Mouse (Mus musculus): ENCODE measurements at regions not wholly inside any gene's neighbourhood (a gene's known extent, or its start where the extent isn't known, plus 50 kb on each side); places are given as distances from the start of the nearest gene placed in this dataset.

DNA sequence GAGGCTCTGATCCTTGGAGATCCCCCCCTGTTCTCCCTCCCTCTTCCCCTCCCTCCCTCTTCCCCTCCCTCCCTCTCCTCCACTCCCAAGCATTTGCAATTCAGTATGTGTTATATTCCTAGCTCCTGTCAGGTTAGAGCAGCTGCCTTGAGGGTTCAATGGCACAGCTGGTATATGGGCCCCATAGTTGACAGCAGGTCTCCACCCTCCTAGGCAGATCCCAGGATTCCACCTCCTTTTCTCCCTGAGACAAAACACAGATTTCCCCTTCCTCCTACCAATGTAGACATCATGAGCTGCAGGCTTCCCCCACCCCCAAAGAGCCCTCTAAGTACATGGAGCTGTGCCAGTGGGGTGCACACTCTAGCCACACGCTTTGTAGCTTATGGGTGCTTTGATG is 137.8 kb downstream of the Unc5cl start:
- DNase-seq: no peak

DNA sequence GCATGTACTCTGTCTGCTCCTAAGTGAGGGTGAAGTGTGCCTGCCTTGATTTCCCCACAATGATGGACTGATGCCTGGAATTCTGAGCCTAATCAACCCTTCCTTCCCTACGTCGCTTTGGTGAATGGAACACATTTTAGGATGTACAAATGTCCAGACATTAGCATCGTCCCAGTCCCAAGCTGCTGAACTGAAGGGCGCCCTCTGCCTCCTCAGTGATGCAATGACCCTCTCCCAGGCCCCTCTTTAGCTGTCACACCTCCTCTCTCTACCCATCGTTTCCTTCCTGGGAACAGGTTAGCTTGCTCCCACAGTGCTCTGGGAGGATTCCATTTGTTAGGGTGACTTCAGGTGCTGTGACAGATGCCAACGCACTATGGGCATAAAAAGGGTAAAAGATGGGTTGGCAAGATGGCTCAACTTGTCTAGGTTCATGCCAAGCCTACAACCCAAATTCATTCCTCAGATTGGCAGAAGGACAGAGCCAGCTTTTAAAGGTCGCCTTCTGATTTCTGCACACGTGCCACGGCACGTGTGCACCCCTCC is 140.8 kb downstream of the Unc5cl start:
- DNase-seq: no peak

GRCm38 (mm10) chr17:48596406-48596805 is 141.7 kb downstream of the Unc5cl start:
- DNase-seq: peak; percentile 64 to 69

GRCm38 (mm10) chr17:48597301-48597700 is 142.6 kb downstream of the Unc5cl start:
- DNase-seq: no peak

DNA sequence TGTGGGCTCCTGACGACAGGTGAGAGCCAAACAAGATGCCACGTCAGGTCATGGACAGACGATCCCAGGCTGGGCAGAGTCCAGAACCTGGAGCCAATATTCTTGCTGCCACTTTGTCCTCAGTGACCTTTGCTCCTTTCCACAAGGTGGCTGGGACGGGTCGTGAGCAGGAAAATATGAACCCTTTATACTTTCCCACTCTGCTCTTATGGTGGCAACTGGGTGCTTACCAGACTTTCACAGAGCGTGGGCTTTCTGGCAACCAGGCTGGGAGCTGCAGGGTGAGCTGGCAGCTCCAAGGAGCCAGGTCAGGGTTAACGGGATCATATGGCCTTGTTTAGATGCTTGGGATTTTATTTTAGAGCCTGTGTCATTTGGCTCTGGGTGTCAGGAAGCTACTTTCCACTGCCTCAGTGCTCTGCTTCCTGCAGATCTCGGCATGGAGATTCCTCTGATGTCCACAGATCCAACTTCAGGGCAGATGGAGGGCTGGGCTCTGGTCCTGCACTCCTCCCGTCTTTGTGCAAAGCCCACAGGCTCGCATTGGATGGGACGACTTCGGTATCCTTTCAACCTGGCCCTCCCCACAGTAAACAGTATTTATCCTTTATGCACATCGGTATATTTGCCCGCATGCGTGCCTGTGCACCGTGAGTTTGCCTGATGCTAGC is 143.9 kb downstream of the Unc5cl start:
- no peak for DNase-seq

DNA sequence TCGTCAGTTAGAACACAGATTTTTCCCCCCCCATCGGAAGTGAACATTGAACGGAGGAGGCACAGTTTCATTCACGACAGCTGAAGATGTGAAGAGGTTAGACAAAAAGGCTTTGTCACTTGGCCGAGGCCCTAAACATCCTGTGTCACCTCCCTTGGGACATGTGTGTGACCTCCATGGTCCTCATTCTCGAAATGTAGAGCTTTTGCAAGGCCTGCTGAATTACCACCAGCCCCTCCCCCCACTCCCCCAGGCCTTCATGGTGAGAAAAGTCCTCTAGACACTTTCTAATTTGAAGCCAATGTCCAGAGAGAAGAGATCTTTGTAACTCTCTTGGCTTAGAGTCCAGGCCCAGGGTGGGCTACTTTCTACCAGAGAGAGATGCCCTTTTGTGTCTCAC is 145.5 kb downstream of the Unc5cl start:
- DNase-seq: no peak

- peak; percentile 73 to 76 for DNase-seq
These were observed 147.9 kb downstream of the Unc5cl start for GRCm38 (mm10) chr17:48602554-48602953.

- DNase-seq: no peak
These were observed 152.1 kb downstream of the Unc5cl start for GRCm38 (mm10) chr17:48606767-48607166.

- no peak for DNase-seq
These were observed 153.6 kb downstream of the Unc5cl start for GRCm38 (mm10) chr17:48608315-48608714.

DNA sequence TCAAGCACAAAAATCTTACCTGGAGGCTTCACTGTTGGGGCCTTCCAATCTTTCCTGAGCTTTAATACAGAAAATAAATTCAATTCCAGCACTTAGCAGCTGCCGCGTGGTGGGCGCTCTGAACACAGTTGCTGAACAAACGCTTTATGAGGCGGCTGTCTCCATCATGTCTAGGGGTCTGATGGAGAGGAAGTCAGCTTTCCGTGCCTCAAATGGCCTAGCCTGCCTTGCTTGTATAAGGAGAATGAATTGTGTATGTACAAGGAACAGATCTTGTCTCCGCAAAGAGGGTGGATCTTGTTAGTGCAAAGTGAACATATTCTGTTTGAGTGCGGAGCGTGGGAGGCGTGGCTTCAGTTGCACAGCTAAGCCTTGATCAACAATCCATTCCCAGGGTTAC is 155.4 kb downstream of the Unc5cl start:
- no peak for DNase-seq

DNA sequence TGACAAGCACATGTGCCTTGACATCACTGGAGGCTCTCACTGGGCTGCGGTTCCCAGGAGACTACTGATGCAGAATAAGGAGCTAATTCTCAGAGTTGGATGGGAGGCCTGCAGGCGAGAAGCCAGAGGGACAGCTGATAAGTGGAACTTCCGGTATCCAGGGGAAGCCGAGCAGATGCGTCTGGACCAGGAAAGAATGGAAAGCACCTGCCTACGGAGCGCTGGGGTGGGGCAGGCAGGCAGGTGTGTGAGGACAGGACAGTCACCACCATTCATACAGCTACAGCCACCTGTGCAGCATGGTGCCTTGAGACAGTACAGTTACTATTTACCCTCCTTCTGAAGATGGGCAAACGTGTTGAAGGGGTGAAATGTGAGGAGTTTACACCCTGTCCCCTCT is 156.1 kb downstream of the Unc5cl start:
- no peak for DNase-seq

GRCm38 (mm10) chr17:48613491-48613890 is 158.8 kb downstream of the Unc5cl start:
- no peak for DNase-seq

- DNase-seq: no peak
These were observed 160.5 kb downstream of the Unc5cl start for GRCm38 (mm10) chr17:48615248-48615647.

DNA sequence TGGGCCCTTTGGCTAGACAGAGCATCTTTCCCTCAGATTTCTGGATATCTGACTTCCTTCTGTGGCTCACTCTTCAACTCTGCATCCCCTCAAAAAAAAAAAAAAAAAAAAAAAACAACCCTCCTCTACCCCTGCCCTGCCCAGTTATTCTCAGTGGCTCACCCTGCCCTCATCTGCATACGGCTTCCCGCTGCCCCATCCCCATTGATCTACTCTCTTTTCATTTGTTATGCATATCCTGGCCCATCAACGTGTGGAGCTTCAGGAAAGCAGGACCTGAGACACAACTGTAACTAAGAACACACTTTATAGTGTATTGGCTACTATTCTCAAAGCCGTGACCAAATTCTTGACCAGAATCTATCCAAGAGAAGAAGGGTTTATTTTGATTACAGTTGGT is 161.5 kb downstream of the Unc5cl start:
- no peak for DNase-seq

DNA sequence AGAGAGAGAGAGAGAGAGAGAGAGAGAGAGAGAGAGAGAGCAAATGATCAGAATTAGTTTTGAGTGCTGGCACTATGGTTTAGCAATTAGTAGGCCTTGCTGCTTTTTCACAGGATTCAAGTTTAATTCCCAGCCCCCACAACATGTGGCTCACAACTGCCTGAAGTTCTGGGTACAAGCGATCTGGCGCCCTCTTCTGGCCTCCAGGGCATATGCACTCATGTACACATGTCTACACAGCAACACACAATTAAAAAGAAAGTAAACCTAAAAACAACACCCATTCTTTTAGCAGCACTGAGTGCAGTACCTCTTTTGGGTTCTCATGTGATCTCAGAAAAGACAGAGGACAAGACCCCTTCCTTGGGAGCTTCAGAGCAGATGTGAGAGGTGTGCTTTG is 166.2 kb downstream of the Unc5cl start:
- DNase-seq: no peak

GRCm38 (mm10) chr17:48621676-48622075 is 167.0 kb downstream of the Unc5cl start:
- DNase-seq: no peak

- DNase-seq: no peak
These were observed 170.2 kb downstream of the Unc5cl start for GRCm38 (mm10) chr17:48624937-48625336.

- DNase-seq: no peak
These were observed 171.3 kb downstream of the Unc5cl start for GRCm38 (mm10) chr17:48625971-48626370.

GRCm38 (mm10) chr17:48639611-48640010 is 184.9 kb downstream of the Unc5cl start:
- DNase-seq: no peak

DNA sequence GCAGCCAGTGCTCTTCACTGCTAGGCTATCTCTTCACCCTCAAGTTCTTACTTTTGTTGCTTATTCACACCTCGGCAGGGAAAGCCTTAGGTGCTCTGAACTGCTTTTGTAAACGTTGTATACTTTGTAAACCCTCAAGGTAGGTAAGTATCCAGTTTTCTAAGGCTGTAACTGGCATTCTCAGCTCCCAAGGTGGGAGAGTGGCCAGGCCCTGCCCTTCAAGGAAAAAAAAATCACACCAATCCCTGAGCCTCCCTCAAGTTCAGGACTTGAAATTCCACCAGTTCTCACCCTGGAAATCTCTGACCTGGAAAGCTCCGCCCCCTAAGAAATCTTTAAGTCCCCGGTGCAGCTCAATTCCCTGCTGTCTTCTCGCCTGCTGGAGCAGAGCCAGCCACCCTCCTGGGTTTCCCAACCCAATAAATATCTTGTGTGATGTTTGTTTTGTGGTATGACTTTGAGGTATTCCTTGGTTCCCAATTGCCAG is 188.9 kb downstream of the Unc5cl start:
- no peak for DNase-seq

- DNase-seq: no peak
These were observed 190.4 kb downstream of the Unc5cl start for GRCm38 (mm10) chr17:48645056-48645455.

- no peak for DNase-seq
These were observed 192.0 kb downstream of the Unc5cl start for GRCm38 (mm10) chr17:48646626-48647195.

DNA sequence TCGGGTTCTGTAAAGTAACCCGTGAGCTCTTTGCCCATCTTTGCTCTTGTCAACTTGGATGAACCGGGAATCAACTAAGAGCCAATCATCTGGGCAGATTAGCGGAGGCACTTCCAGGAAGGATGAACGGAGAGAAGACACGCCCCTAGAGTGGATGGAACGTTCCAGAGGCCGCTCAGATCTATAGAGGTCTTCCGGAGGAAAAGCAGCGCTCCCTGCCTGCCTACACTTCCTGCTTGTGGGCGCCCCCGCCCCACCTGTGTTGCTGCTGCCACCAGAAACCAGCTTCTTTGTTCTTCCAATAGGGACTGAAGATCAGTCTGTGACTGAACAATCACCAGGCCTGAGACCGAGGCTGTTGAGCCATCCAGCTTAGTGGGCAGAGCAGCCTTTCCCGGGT is 192.7 kb downstream of the Unc5cl start:
- DNase-seq: no peak

- no peak for DNase-seq
These were observed 195.9 kb downstream of the Unc5cl start for GRCm38 (mm10) chr17:48650556-48650955.

DNA sequence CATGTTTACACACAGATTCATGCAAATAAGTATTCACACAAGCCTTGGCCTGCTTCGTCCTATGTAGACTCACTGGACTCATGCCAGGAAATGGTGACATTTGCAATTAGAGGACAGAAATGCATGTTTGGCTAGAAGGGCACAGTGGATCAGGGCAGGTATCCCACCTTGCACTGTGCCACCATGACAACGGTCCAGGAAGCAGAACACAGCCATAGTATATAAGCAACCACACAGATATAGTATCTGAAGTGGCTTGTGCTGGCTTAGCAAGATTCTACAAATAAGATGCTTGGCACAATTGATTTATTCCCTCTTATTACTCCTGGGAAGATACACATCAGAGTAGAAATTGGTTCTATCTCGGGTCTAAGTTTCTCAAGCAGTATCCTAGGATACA is 218.0 kb downstream of the Unc5cl start:
- no peak for DNase-seq

Data from B cell, adult 2 months (primary cell).